In the genomic region with DNA sequence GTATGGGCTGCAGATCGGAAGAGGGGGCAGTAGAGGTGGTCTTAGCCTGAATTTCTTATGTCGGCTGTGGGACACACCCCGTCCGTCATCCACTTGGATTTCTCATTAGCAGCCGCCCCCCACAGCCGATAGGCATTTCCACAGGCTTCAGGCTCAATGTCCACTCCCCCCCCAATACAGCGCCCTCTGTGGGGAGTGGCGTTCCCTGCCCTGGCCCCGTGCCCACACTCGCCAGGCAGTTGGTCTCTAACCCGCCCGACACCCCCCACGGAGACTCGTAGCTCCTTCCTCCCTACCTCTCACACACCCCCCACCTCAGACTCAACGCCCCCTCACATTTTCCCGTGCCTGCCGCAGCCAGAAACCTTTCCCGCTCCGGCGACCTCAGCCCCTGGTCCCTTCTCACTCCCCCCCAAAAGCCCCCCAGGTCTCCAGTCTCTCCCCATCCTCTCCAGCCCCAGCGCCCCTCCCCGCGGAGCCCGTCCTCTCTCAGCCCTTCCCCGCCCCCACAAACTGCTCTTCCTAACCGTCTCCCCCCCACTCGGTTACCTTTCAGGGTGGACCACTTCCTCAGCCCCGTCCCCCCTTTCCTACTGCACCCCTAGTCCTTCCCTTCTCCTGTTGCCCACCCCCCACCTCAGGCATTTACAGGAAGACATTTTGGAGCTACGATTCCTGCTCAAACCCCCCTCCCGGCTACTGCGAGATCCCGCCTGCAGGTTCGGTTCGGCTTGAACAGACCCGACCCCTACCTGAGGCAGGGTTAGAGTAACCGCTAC, we compare ENCODE assay signal across 8 mouse cellular contexts. TPM values are rescaled to one million over a fixed set of nuclear protein-coding genes. Genes with fewer than 3 reads are reported as not detected.
DNase-seq lines count a peak whose midpoint lies in the region; ATAC-seq and TF ChIP-seq lines count a peak whose summit lies in the region.

No protein-coding gene starts in this region.

- WGBS in forebrain, embryonic 12.5 days, result 29% methylated on average over 35 of the region's 36 CpGs
- WGBS in hindbrain, embryonic 10.5 days, result 20% methylated on average over 36 of the region's 36 CpGs
- WGBS in lung, postnatal 0 days, result 18% methylated on average over 20 of the region's 36 CpGs

- TF ChIP-seq EP300 in lung, postnatal 0 days (IDR thresholded peaks at IDR 0.05), result no peak

- H3K27ac ChIP-seq in forebrain, embryonic 12.5 days, result peak overlapping the region; percentile 46; the same call in 1 of the 2 replicates
- peak overlapping the region; percentile 86 for H3K27ac ChIP-seq in hindbrain, embryonic 10.5 days
- peak overlapping the region; percentile 43; the same call in 1 of the 2 replicates for H3K27ac ChIP-seq in lung, postnatal 0 days (ENCODE audit: low read length)

- peak; percentile 27; the same call in 1 of the 2 replicates for ATAC-seq in forebrain, embryonic 12.5 days (ENCODE audit: low FRiP score)
- peak; percentile 39 for ATAC-seq in lung, postnatal 0 days

- H3K4me1 ChIP-seq in forebrain, embryonic 12.5 days, result peaks cover 16% of the 10 kb centered on the region
- H3K4me1 ChIP-seq in hindbrain, embryonic 10.5 days (replicated peaks), result peaks cover 22% of the 10 kb centered on the region
- no peaks in the 10 kb centered on the region for H3K4me1 ChIP-seq in lung, postnatal 0 days (ENCODE audit: insufficient read depth, low read depth, low read length)

- peak overlapping the region; percentile 54 for H3K4me3 ChIP-seq in forebrain, embryonic 12.5 days (replicated peaks)
- peak overlapping the region; percentile 65 for H3K4me3 ChIP-seq in hindbrain, embryonic 10.5 days
- peak overlapping the region; percentile 52 for H3K4me3 ChIP-seq in lung, postnatal 0 days (ENCODE audit: low read depth, low read length)

- H3K9me3 ChIP-seq in forebrain, embryonic 12.5 days, result no peaks in the 10 kb centered on the region
- no peaks in the 10 kb centered on the region for H3K9me3 ChIP-seq in hindbrain, embryonic 10.5 days
- H3K9me3 ChIP-seq in lung, postnatal 0 days (ENCODE audit: low read length), result no peaks in the 10 kb centered on the region

- peaks cover 13% of the 10 kb centered on the region for H3K36me3 ChIP-seq in forebrain, embryonic 12.5 days (replicated peaks)
- peaks cover 25% of the 10 kb centered on the region for H3K36me3 ChIP-seq in hindbrain, embryonic 10.5 days
- H3K36me3 ChIP-seq in lung, postnatal 0 days (ENCODE audit: insufficient read depth, low read length), result no peaks in the 10 kb centered on the region

- H3K4me2 ChIP-seq in forebrain, embryonic 12.5 days, result peak overlapping the region; percentile 58
- H3K4me2 ChIP-seq in lung, postnatal 0 days (replicated peaks; ENCODE audit: low read depth, low read length), result peak overlapping the region; percentile 62

- TF ChIP-seq CTCF in brain, embryonic 14.5 days (IDR thresholded peaks at IDR 0.05; ENCODE audit: borderline replicate concordance, extremely low read depth, insufficient read depth, insufficient read length), result peak; percentile 13; the same call in 1 of the 2 replicates
- peak; percentile 56 for TF ChIP-seq CTCF in lung, postnatal 0 days (IDR thresholded peaks at IDR 0.05)

- H3K9ac ChIP-seq in forebrain, embryonic 12.5 days, result peak overlapping the region; percentile 59
- peak overlapping the region; percentile 51 for H3K9ac ChIP-seq in lung, postnatal 0 days (replicated peaks; ENCODE audit: low read depth)

- H3K27me3 ChIP-seq in forebrain, embryonic 12.5 days, result peaks cover 4% of the 10 kb centered on the region; the same call in 1 of the 2 replicates
- peaks cover 29% of the 10 kb centered on the region for H3K27me3 ChIP-seq in hindbrain, embryonic 10.5 days (ENCODE audit: insufficient read depth, poor library complexity, severe bottlenecking)
- no peaks in the 10 kb centered on the region for H3K27me3 ChIP-seq in lung, postnatal 0 days (replicated peaks; ENCODE audit: insufficient read depth, low read length)

- DNase-seq in ES-CJ7 (ENCODE audit: low read depth, low spot score), result peak; percentile 24
- DNase-seq in brain, embryonic 14.5 days (ENCODE audit: low read depth), result peak; percentile 50
- DNase-seq in hindbrain, embryonic 10.5 days (ENCODE audit: low spot score), result peak; percentile 21
- peak; percentile 30 to 45 for DNase-seq in layer of hippocampus, postnatal 14 days (ENCODE audit: low spot score in 2 of 2)
- DNase-seq in lung, postnatal 0 days (ENCODE audit: low spot score), result peak; percentile 68
- DNase-seq in ovary, postnatal 14 days (ENCODE audit: low spot score), result peak; percentile 46
- peak; percentile 52 for DNase-seq in thymus, postnatal 25 days

- TF ChIP-seq POLR2A in brain, embryonic 14.5 days (IDR thresholded peaks at IDR 0.05; ENCODE audit: borderline replicate concordance, extremely low read depth, insufficient read depth, insufficient read length, poor library complexity, severe bottlenecking), result no peak

RNA-seq across cellular contexts. Expression of a gene that starts 1.5 kb away (rescaled TPM):
- 178 and 190 TPM in 2 replicates for polyA plus RNA-seq in brain, embryonic 14.5 days (2012; rRNA removed)
- polyA plus RNA-seq in forebrain, embryonic 12.5 days (2016; fragmentation: Nextera tagmentation; extraction: Ambion mirVana), result 37.5 and 37.8 TPM in 2 replicates
- polyA plus RNA-seq in hindbrain, embryonic 10.5 days (2016; fragmentation: Nextera tagmentation; extraction: Ambion mirVana), result 21.4 and 22.0 TPM in 2 replicates
- total RNA-seq in layer of hippocampus, postnatal 14 days (2021), result 100 to 1,000 TPM; 131 to 135 TPM
- 12.7 and 14.3 TPM in 2 replicates for polyA plus RNA-seq in lung, postnatal 0 days (2015; fragmentation: Nextera tagmentation; extraction: Ambion mirVana)

RNA-seq across cellular contexts. Expression of a gene that starts 10.0 kb away (rescaled TPM):
- 419 and 430 TPM in 2 replicates for polyA plus RNA-seq in brain, embryonic 14.5 days (2012; rRNA removed)
- polyA plus RNA-seq in forebrain, embryonic 12.5 days (2016; fragmentation: Nextera tagmentation; extraction: Ambion mirVana), result 636 and 666 TPM in 2 replicates
- 554 and 625 TPM in 2 replicates for polyA plus RNA-seq in hindbrain, embryonic 10.5 days (2016; fragmentation: Nextera tagmentation; extraction: Ambion mirVana)
- 100 to 1,000 TPM; 142 to 155 TPM for total RNA-seq in layer of hippocampus, postnatal 14 days (2021)
- 117 and 131 TPM in 2 replicates for polyA plus RNA-seq in lung, postnatal 0 days (2015; fragmentation: Nextera tagmentation; extraction: Ambion mirVana)

RNA-seq across cellular contexts. Expression of a gene that starts 29.8 kb away (rescaled TPM):
- polyA plus RNA-seq in brain, embryonic 14.5 days (2012; rRNA removed), result 3.3 and 5.4 TPM in 2 replicates
- 3.3 and 3.9 TPM in 2 replicates for polyA plus RNA-seq in forebrain, embryonic 12.5 days (2016; fragmentation: Nextera tagmentation; extraction: Ambion mirVana)
- 1.7 and 2.1 TPM in 2 replicates for polyA plus RNA-seq in hindbrain, embryonic 10.5 days (2016; fragmentation: Nextera tagmentation; extraction: Ambion mirVana)
- total RNA-seq in layer of hippocampus, postnatal 14 days (2021), result 1 to 10 TPM in 1 of 2 experiments, under 1 TPM in 1; 0.74 to 1.5 TPM
- 2.3 and 3.0 TPM in 2 replicates for polyA plus RNA-seq in lung, postnatal 0 days (2015; fragmentation: Nextera tagmentation; extraction: Ambion mirVana)

RNA-seq across cellular contexts. Expression of a gene that starts 43.0 kb away (rescaled TPM):
- polyA plus RNA-seq in brain, embryonic 14.5 days (2012; rRNA removed), result 0.33 and 0.66 TPM in 2 replicates
- polyA plus RNA-seq in forebrain, embryonic 12.5 days (2016; fragmentation: Nextera tagmentation; extraction: Ambion mirVana), result not detected in 2 replicates
- 0.46 TPM in 1 of 2 replicates, not detected in the other for polyA plus RNA-seq in hindbrain, embryonic 10.5 days (2016; fragmentation: Nextera tagmentation; extraction: Ambion mirVana)
- 1 to 10 TPM; 4.6 to 5.5 TPM for total RNA-seq in layer of hippocampus, postnatal 14 days (2021)
- polyA plus RNA-seq in lung, postnatal 0 days (2015; fragmentation: Nextera tagmentation; extraction: Ambion mirVana), result 1.6 and 2.0 TPM in 2 replicates

Comparison
In these comparisons a context has a peak if more than half of its experiments do, and no peak if none do; other contexts are left out.
1. Peak in every context shown above with its lines: DNase-seq, ATAC-seq, H3K4me3 ChIP-seq and H3K27ac ChIP-seq.